In the genomic region with DNA sequence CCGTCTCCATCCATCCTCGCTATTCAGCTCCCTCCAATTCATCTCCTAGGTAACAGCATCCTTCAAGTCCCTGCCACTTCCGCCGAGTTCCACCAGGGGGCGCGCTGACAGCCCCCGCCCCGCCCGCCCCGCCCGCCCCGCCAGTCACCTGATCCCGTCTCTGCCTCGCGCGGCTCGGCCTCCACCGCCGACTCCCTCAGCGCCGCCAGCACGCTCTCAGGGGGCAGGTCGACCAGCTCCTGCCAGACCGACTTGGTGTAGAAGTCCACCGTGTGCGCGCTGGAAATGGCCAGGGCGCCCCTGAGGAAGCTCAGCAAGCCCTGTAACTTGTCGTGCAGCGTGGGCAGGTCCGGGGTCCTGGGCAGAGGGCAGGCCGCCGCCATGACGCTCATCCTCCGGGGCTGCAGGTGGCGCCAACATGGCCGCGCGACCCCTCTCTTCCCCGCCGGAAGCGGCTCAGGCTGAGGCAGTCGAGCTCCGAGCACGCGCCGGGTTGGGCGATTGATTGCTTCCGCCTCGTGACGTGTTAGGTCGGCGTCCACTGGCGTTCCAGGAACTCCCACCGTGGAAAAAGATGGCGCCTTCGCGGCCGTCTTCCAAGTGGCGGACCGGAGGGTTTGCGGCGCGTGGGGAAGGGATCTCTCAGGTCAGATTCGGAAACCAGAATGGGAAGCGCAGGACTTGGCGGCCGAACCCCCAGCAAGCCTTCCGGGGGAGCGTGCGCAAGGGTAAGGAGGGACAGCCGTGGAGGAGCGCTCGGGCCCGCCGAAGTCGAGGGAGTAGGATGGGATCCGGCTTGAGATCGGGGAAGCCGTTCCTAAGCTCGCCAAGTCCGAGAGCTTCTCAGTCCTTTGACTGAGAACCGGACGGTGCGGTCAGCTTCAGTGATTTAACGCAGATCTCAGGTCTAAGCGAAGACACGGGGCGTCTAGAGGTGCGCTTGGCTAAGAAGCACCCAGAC, we compare ENCODE assay signal across 8 mouse cellular contexts. TPM values are rescaled to one million over a fixed set of nuclear protein-coding genes. Genes with fewer than 3 reads are reported as not detected.
DNase-seq lines count a peak whose midpoint lies in the region; ATAC-seq and TF ChIP-seq lines count a peak whose summit lies in the region.

A gene (plus strand): TSS at position 140 of the 961 bp plus-strand sequence.
A gene (minus strand): TSS at position 453 of the 961 bp plus-strand sequence.

- peaks cover 25% of the 10 kb centered on the region for H3K4me1 ChIP-seq in G1E (ENCODE audit: insufficient read depth, low read depth, low read length)
- H3K4me1 ChIP-seq in forebrain, embryonic 16.5 days (replicated peaks; ENCODE audit: control insufficient read depth, insufficient read depth, low read length): peaks cover 18% of the 10 kb centered on the region
- peaks cover 4% of the 10 kb centered on the region; the same call in 1 of the 2 replicates for H3K4me1 ChIP-seq in lung, embryonic 14.5 days (ENCODE audit: insufficient read depth)
- H3K4me1 ChIP-seq in olfactory bulb, adult 2 months (ENCODE audit: control insufficient read depth, insufficient read depth, low read length): peaks cover 6% of the 10 kb centered on the region
- peaks cover 4% of the 10 kb centered on the region; the same call in 1 of the 2 replicates for H3K4me1 ChIP-seq in thymus, adult 2 months (replicated peaks; ENCODE audit: control insufficient read depth, insufficient read depth, low read length)

- H3K27ac ChIP-seq in forebrain, embryonic 16.5 days (ENCODE audit: low read length): peak within 1 kb of the TSS; percentile 98
- peak within 1 kb of the TSS; percentile 100 for H3K27ac ChIP-seq in layer of hippocampus, adult 2 months
- peak within 1 kb of the TSS; percentile 95 for H3K27ac ChIP-seq in lung, embryonic 14.5 days (ENCODE audit: low read depth)
- peak within 1 kb of the TSS; percentile 99 for H3K27ac ChIP-seq in olfactory bulb, adult 2 months (ENCODE audit: insufficient read depth, low read depth, low read length)
- H3K27ac ChIP-seq in thymus, adult 2 months (ENCODE audit: control insufficient read depth, insufficient read depth, low read length): peak within 1 kb of the TSS; percentile 63

- peak within 1 kb of the TSS; percentile 92 for H3K9ac ChIP-seq in forebrain, embryonic 16.5 days (replicated peaks; ENCODE audit: low read depth, low read length)
- H3K9ac ChIP-seq in lung, embryonic 14.5 days: peak within 1 kb of the TSS; percentile 80

- peak; percentile 76 for DNase-seq in G1E (ENCODE audit: low spot score)
- DNase-seq in cerebellum, adult 18-20 months: peak; percentile 95 to 98
- peak; percentile 97 to 99 for DNase-seq in heart, postnatal 36 days
- DNase-seq in layer of hippocampus, adult 2 months (ENCODE audit: low spot score in 2 of 2): peak; percentile 96 to 97
- peak; percentile 98 for DNase-seq in lung, embryonic 14.5 days
- DNase-seq in thymus, adult 2 months: peak; percentile 97

- TF ChIP-seq POLR2A in olfactory bulb, adult 2 months (IDR thresholded peaks at IDR 0.05; ENCODE audit: insufficient read depth, low read depth, low read length): peak; percentile 77
- peak; percentile 67 for TF ChIP-seq POLR2A in thymus, adult 2 months (IDR thresholded peaks at IDR 0.05; ENCODE audit: control insufficient read depth, extremely low read depth, insufficient read depth, low read length, poor library complexity)

- intact Hi-C loops in heart, postnatal 36 days (cut with DNase I): no loop called here

- H3K27me3 ChIP-seq in G1E (ENCODE audit: insufficient read depth, low read length): no peaks in the 10 kb centered on the region
- no peaks in the 10 kb centered on the region for H3K27me3 ChIP-seq in forebrain, embryonic 16.5 days (replicated peaks; ENCODE audit: control insufficient read depth, insufficient read depth, low read length)
- no peaks in the 10 kb centered on the region for H3K27me3 ChIP-seq in lung, embryonic 14.5 days (ENCODE audit: insufficient read depth, low read length)
- H3K27me3 ChIP-seq in thymus, adult 2 months (ENCODE audit: control insufficient read depth, insufficient read depth, low read length): no peaks in the 10 kb centered on the region

- peak within 1 kb of the TSS; percentile 95 for H3K4me3 ChIP-seq in G1E (ENCODE audit: low read depth, low read length)
- peak within 1 kb of the TSS; percentile 82 for H3K4me3 ChIP-seq in forebrain, embryonic 16.5 days (replicated peaks; ENCODE audit: low read length)
- peak within 1 kb of the TSS; percentile 89 for H3K4me3 ChIP-seq in layer of hippocampus, adult 2 months
- H3K4me3 ChIP-seq in lung, embryonic 14.5 days (ENCODE audit: low read depth, low read length): peak within 1 kb of the TSS; percentile 84
- H3K4me3 ChIP-seq in olfactory bulb, adult 2 months (ENCODE audit: insufficient read depth, low read depth, low read length): peak within 1 kb of the TSS; percentile 92
- H3K4me3 ChIP-seq in thymus, adult 2 months (ENCODE audit: control insufficient read depth, insufficient read depth, low read length): peak within 1 kb of the TSS; percentile 90

- peak; percentile 54 for TF ChIP-seq CTCF in G1E (IDR thresholded peaks at IDR 0.05; ENCODE audit: low read depth, low read length)
- TF ChIP-seq CTCF in layer of hippocampus, adult 2 months (conservative IDR thresholded peaks at IDR 0.05): peak; percentile 93
- peak; percentile 64 for TF ChIP-seq CTCF in lung, embryonic 14.5 days (IDR thresholded peaks at IDR 0.05; ENCODE audit: low read depth)
- TF ChIP-seq CTCF in olfactory bulb, adult 2 months (IDR thresholded peaks at IDR 0.05; ENCODE audit: insufficient read depth, low read depth, low read length): peak; percentile 60; the same call in 1 of the 2 replicates
- peak; percentile 62; the same call in 1 of the 2 replicates for TF ChIP-seq CTCF in thymus, adult 2 months (IDR thresholded peaks at IDR 0.05; ENCODE audit: borderline replicate concordance, control insufficient read depth, extremely low read depth, insufficient read depth, low read length, poor library complexity)

- WGBS in forebrain, embryonic 16.5 days: under 1% methylated on average over 87 of the region's 90 CpGs
- WGBS in lung, embryonic 14.5 days: under 1% methylated on average over 82 of the region's 90 CpGs
- under 1% methylated on average over 90 of the region's 90 CpGs for WGBS in olfactory bulb, adult 2 months
- under 1% methylated on average over 86 of the region's 90 CpGs for WGBS in thymus, adult 2 months

- H3K4me2 ChIP-seq in forebrain, embryonic 16.5 days (ENCODE audit: low read length): peak within 1 kb of the TSS; percentile 95
- H3K4me2 ChIP-seq in lung, embryonic 14.5 days: peak within 1 kb of the TSS; percentile 69

- H3K36me3 ChIP-seq in G1E (replicated peaks): peaks cover 56% of the 10 kb centered on the region
- peaks cover 10% of the 10 kb centered on the region for H3K36me3 ChIP-seq in forebrain, embryonic 16.5 days (ENCODE audit: control insufficient read depth, insufficient read depth)
- H3K36me3 ChIP-seq in lung, embryonic 14.5 days (ENCODE audit: insufficient read depth): peaks cover 38% of the 10 kb centered on the region
- peaks cover 14% of the 10 kb centered on the region for H3K36me3 ChIP-seq in thymus, adult 2 months (ENCODE audit: control insufficient read depth, insufficient read depth, low read length)

- ATAC-seq in G1E (ENCODE audit: extremely low read depth, insufficient number of reproducible peaks, low FRiP score, poor library complexity, severe bottlenecking): peak; percentile 96
- ATAC-seq in forebrain, embryonic 16.5 days: peak; percentile 98
- ATAC-seq in lung, embryonic 14.5 days (ENCODE audit: insufficient read depth): peak; percentile 99

- no peaks in the 10 kb centered on the region for H3K9me3 ChIP-seq in G1E (replicated peaks)
- no peaks in the 10 kb centered on the region for H3K9me3 ChIP-seq in forebrain, embryonic 16.5 days (ENCODE audit: control insufficient read depth, low read length)
- H3K9me3 ChIP-seq in lung, embryonic 14.5 days (ENCODE audit: low read depth, low read length): no peaks in the 10 kb centered on the region

RNA-seq across cellular contexts. Expression of the first gene that starts in this region (rescaled TPM):
- total RNA-seq in G1E (2014; fragmentation: Nextera tagmentation) (75.2 and 123 TPM in 2 replicates), G1E (2017) (31.1 and 36.2 TPM in 2 replicates)
- 13.7 and 15.1 TPM in 2 replicates for polyA plus RNA-seq in G1E (2012)
- 48.5 and 51.6 TPM in 2 replicates for polyA plus RNA-seq in forebrain, embryonic 16.5 days (2015; fragmentation: Nextera tagmentation; extraction: Ambion mirVana)
- total RNA-seq in heart, postnatal 36 days (2021): 10 to 100 TPM; 10.2 to 10.6 TPM
- 10 to 100 TPM; 21.4 to 22.6 TPM for total RNA-seq in layer of hippocampus, adult 2 months (2021)
- 52.4 and 59.2 TPM in 2 replicates for polyA plus RNA-seq in lung, embryonic 14.5 days (2014; fragmentation: Nextera tagmentation; extraction: Ambion mirVana)
- polyA plus RNA-seq in olfactory bulb, adult 2 months (2012; ENCODE audit: insufficient read depth, insufficient read length, low replicate concordance, missing spikeins): not detected in 2 replicates
- 8.6 and 10.3 TPM in 2 replicates for polyA plus RNA-seq in thymus, adult 2 months (2012; rRNA removed)

RNA-seq across cellular contexts. Expression of the second gene that starts in this region (rescaled TPM):
- total RNA-seq in G1E (2014; fragmentation: Nextera tagmentation) (10.2 and 12.1 TPM in 2 replicates), G1E (2017) (17.9 and 21.7 TPM in 2 replicates)
- 3.8 and 5.0 TPM in 2 replicates for polyA plus RNA-seq in G1E (2012)
- 13.4 and 13.7 TPM in 2 replicates for polyA plus RNA-seq in forebrain, embryonic 16.5 days (2015; fragmentation: Nextera tagmentation; extraction: Ambion mirVana)
- 1 to 10 TPM; 5.1 TPM for total RNA-seq in heart, postnatal 36 days (2021)
- total RNA-seq in layer of hippocampus, adult 2 months (2021): 1 to 10 TPM; 6.1 to 6.9 TPM
- polyA plus RNA-seq in lung, embryonic 14.5 days (2014; fragmentation: Nextera tagmentation; extraction: Ambion mirVana): 14.1 and 14.6 TPM in 2 replicates
- polyA plus RNA-seq in olfactory bulb, adult 2 months (2012; ENCODE audit: insufficient read depth, insufficient read length, low replicate concordance, missing spikeins): not detected in 2 replicates
- polyA plus RNA-seq in thymus, adult 2 months (2012; rRNA removed): 5.9 and 8.7 TPM in 2 replicates

Comparison
In these comparisons a context has a peak if more than half of its experiments do, and no peak if none do; other contexts are left out.
1. Peak in every context shown above with its lines: DNase-seq, ATAC-seq, H3K4me3 ChIP-seq and H3K27ac ChIP-seq.